10 mouse cellular contexts compared by ENCODE assay signal in the genomic region with DNA sequence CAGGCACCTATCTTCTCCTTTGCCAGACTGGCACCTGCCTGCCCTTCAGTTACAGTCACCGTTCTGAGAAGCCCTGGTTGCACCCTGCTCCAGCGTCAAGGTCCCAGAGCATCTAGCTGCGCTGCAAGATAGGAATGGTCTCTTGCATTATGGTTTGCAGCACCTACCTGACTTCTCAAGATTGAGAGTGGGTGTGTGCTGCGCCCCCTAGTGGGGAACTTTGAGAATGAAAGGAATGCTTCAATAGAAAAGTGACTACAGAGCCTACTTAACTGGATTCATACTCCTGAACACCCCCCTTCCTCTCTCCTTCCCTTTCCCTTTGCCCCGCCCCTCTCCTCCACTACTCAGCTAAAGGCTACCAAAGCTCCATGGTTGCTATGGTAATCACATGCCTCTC. TPM values are rescaled to one million over a fixed set of nuclear protein-coding genes. Genes with fewer than 3 reads are reported as not detected.
A peak's percentile ranks its signal among the peaks of the same experiment; 100 is the strongest.
DNase-seq lines count a peak whose midpoint lies in the region; ATAC-seq lines count a peak whose summit lies in the region.
"Had no signal": no experiment of that assay in that cellular context is flagged by ENCODE, and none has a peak within 500 bp of the region (broad histone marks: within the 10 kb centered on the region; RNA-seq: fewer than 3 reads in every experiment).

No protein-coding gene starts in this region.

- no peak overlapping the region for H3K27ac ChIP-seq in heart, embryonic 11.5 days (ENCODE audit: low read depth, low read length)
- no peak overlapping the region for H3K27ac ChIP-seq in embryonic facial prominence, embryonic 11.5 days (replicated peaks; ENCODE audit: low read depth, low read length)
- H3K27ac ChIP-seq: embryonic facial prominence, embryonic 13.5 days had no signal

- no peak overlapping the region for H3K4me3 ChIP-seq in heart, embryonic 11.5 days (ENCODE audit: low read depth, low read length)
- no peak overlapping the region for H3K4me3 ChIP-seq in embryonic facial prominence, embryonic 11.5 days (ENCODE audit: low read depth, low read length)
- H3K4me3 ChIP-seq: embryonic facial prominence, embryonic 13.5 days had no signal

- no peak overlapping the region for H3K9ac ChIP-seq in heart, embryonic 11.5 days (ENCODE audit: low read depth, low read length)
- H3K9ac ChIP-seq in embryonic facial prominence, embryonic 11.5 days (replicated peaks; ENCODE audit: low read length): no peak overlapping the region
- H3K9ac ChIP-seq: embryonic facial prominence, embryonic 13.5 days had no signal

- H3K4me1 ChIP-seq in heart, embryonic 11.5 days (ENCODE audit: control insufficient read depth, insufficient read depth, low read length): peaks cover 5% of the 10 kb centered on the region
- H3K4me1 ChIP-seq in embryonic facial prominence, embryonic 11.5 days (ENCODE audit: control insufficient read depth, insufficient read depth, low read length): no peaks in the 10 kb centered on the region; the same call in 1 of the 2 replicates
- H3K4me1 ChIP-seq: embryonic facial prominence, embryonic 13.5 days had no signal

- H3K9me3 ChIP-seq in heart, embryonic 11.5 days (replicated peaks; ENCODE audit: control insufficient read depth, low read length): no peaks in the 10 kb centered on the region
- H3K9me3 ChIP-seq in embryonic facial prominence, embryonic 11.5 days (replicated peaks; ENCODE audit: control insufficient read depth, low read length): no peaks in the 10 kb centered on the region
- H3K9me3 ChIP-seq: embryonic facial prominence, embryonic 13.5 days had no signal

- H3K4me2 ChIP-seq in heart, embryonic 11.5 days: no peak overlapping the region
- H3K4me2 ChIP-seq in embryonic facial prominence, embryonic 11.5 days (ENCODE audit: low read depth, low read length): no peak overlapping the region
- H3K4me2 ChIP-seq: embryonic facial prominence, embryonic 13.5 days had no signal

- no peak for ATAC-seq in heart, embryonic 11.5 days (replicated peaks; ENCODE audit: insufficient number of reproducible peaks, low FRiP score, low TSS enrichment)
- no peak for ATAC-seq in embryonic facial prominence, embryonic 11.5 days (replicated peaks; ENCODE audit: insufficient number of reproducible peaks, low FRiP score, low TSS enrichment, low read depth)
- peak; percentile 89 for ATAC-seq in megakaryocyte progenitor cell, adult 5-6 weeks (replicated peaks; ENCODE audit: poor library complexity)

- no peaks in the 10 kb centered on the region; the same call in 1 of the 2 replicates for H3K27me3 ChIP-seq in heart, embryonic 11.5 days (ENCODE audit: control insufficient read depth, insufficient read depth, low read length)
- H3K27me3 ChIP-seq in embryonic facial prominence, embryonic 11.5 days (ENCODE audit: control insufficient read depth, insufficient read depth, low read length): no peaks in the 10 kb centered on the region
- H3K27me3 ChIP-seq: embryonic facial prominence, embryonic 13.5 days had no signal

- H3K36me3 ChIP-seq in heart, embryonic 11.5 days (ENCODE audit: control insufficient read depth, insufficient read depth, low read length): no peaks in the 10 kb centered on the region
- H3K36me3 ChIP-seq in embryonic facial prominence, embryonic 11.5 days (replicated peaks; ENCODE audit: control insufficient read depth, insufficient read depth, low read depth, low read length): no peaks in the 10 kb centered on the region
- H3K36me3 ChIP-seq: embryonic facial prominence, embryonic 13.5 days had no signal

- peak; percentile 91 for DNase-seq in heart, adult 11 months
- peak; percentile 45 for DNase-seq in CD4-positive helper T cell, adult 2 months (ENCODE audit: low read depth, low spot score)
- DNase-seq in adrenal gland, postnatal 14 days: peak; percentile 81
- peak; percentile 74 for DNase-seq in embryonic facial prominence, embryonic 11.5 days (ENCODE audit: low spot score)
- DNase-seq in kidney, postnatal 14 days: peak; percentile 64
- peak; percentile 38 for DNase-seq in testis, postnatal 14 days (ENCODE audit: low spot score)

- WGBS in heart, embryonic 11.5 days (ENCODE audit: insufficient replicate concordance): 31% methylated on average over 5 of the region's 5 CpGs
- whole genome bisulfite sequencing in embryonic facial prominence, embryonic 11.5 days: 34% methylated on average over 5 of the region's 5 CpGs

RNA-seq across cellular contexts. Expression of gene Slc22a3, which starts 24.6 kb away (rescaled TPM):
- 0.20 and 0.53 TPM in 2 replicates for polyA plus RNA-seq in heart, embryonic 11.5 days (2014; fragmentation: Nextera tagmentation; extraction: Ambion mirVana)
- total RNA-seq in adrenal gland, postnatal 14 days (2021): 5.6 and 9.0 TPM in 2 replicates
- 0.04 and 0.21 TPM in 2 replicates for polyA plus RNA-seq in embryonic facial prominence, embryonic 11.5 days (2014; fragmentation: Nextera tagmentation; extraction: Ambion mirVana)
- total RNA-seq in megakaryocyte progenitor cell, adult 5-6 weeks (2015): 4.0 and 7.7 TPM in 2 replicates
- 3.6 and 4.8 TPM in 2 replicates for total RNA-seq in megakaryocyte progenitor cell, adult 5-6 weeks (2017)

RNA-seq across cellular contexts. Expression of gene Slc22a2, which starts 51.8 kb away (rescaled TPM):
- polyA plus RNA-seq in heart, embryonic 11.5 days (2014; fragmentation: Nextera tagmentation; extraction: Ambion mirVana): not detected in 2 replicates
- 0.78 and 1.4 TPM in 2 replicates for total RNA-seq in adrenal gland, postnatal 14 days (2021)
- not detected in 2 replicates for polyA plus RNA-seq in embryonic facial prominence, embryonic 11.5 days (2014; fragmentation: Nextera tagmentation; extraction: Ambion mirVana)
- not detected in 2 replicates for total RNA-seq in megakaryocyte progenitor cell, adult 5-6 weeks (2015)
- total RNA-seq in megakaryocyte progenitor cell, adult 5-6 weeks (2017): not detected in 2 replicates
- polyA plus RNA-seq: embryonic facial prominence, embryonic 13.5 days; liver, embryonic 16.5 days had no signal

Comparison
In these comparisons a context has a peak if more than half of its experiments do, and no peak if none do; other contexts are left out.
1. DNase-seq: peak in every context shown above with its lines; median percentile 91 in heart, adult 11 months; 81 in adrenal gland, postnatal 14 days; 74 in embryonic facial prominence, embryonic 11.5 days; 64 in kidney, postnatal 14 days; 45 in CD4-positive helper T cell, adult 2 months; 38 in testis, postnatal 14 days.